Mouse (Mus musculus): ENCODE results near the gene Mug2. TPM values are rescaled to one million over a fixed set of nuclear protein-coding genes. Genes with fewer than 3 reads are reported as not detected.

Mug2 gene
- polyA plus RNA-seq (2015; fragmentation: Illumina TruSeq; extraction: RNeasy Lipid Tissue Mini Kit (QIAGEN cat#74804); ENCODE audit: insufficient read depth, low read depth, low replicate concordance), result not detected

DNA sequence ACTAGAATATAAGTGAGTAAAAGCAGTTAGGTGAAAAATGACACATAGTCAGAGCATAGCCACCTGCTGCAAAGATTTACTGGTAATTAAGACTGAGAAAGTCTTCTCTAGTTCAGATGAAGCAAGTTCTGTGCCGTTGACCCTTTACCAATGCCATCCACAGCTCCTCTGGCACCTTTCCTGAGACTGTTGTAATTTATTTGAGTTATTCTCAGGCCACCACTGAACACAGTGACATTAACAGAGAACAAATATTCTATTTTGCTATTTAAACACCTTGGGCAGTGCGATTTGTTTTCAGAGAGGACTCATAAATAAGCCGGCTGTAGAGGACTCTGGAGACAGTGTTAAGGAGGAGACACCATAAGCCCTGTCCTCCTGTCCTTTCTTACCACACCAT, at the start of gene Mug2:
Gene Mug2 (plus strand): TSS at position 301 of the 400 bp plus-strand sequence.

Other genes starting within 250 kb of the Mug2 start
- gene Mug1, start 168.2 kb upstream of the Mug2 start, polyA plus RNA-seq (2015; fragmentation: Illumina TruSeq; extraction: RNeasy Lipid Tissue Mini Kit (QIAGEN cat#74804); ENCODE audit: insufficient read depth, low read depth, low replicate concordance), result not detected